13 mouse cellular contexts compared by ENCODE assay signal in the genomic region with DNA sequence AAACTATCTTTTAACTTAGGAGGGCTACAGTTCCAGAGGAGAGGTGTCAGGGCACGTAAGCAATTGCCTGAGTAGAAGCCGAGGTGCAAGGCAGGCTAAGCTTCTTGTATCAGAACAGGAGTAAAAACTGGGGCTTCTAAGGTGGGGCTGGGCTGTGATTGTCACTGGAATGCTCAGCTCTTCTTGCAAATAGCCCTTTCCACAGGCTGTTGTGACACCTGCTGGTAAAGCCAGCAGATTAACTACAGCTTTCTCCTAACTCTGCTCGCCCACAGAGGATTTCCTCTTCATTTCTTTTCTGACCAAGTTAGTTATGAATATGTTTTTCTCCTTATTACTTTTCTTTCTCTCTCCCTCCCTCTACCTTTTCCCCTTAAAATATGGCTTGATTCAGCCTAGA. TPM values are rescaled to one million over a fixed set of nuclear protein-coding genes. Genes with fewer than 3 reads are reported as not detected.
A peak's percentile ranks its signal among the peaks of the same experiment; 100 is the strongest.
DNase-seq lines count a peak whose midpoint lies in the region; TF ChIP-seq lines count a peak whose summit lies in the region.
"Had no signal": no experiment of that assay in that cellular context is flagged by ENCODE, and none has a peak within 500 bp of the region (broad histone marks: within the 10 kb centered on the region; RNA-seq: fewer than 3 reads in every experiment).

No protein-coding gene starts in this region.

- peak; percentile 66 for TF ChIP-seq CTCF in layer of hippocampus, adult 2 months (conservative IDR thresholded peaks at IDR 0.05)

- no peak overlapping the region for H3K27ac ChIP-seq in layer of hippocampus, adult 2 months
- H3K27ac ChIP-seq: forebrain, embryonic 10.5 days; heart, embryonic 10.5 days had no signal

- peak; percentile 2 for DNase-seq in cerebellum, adult 8-10 months
- no peak for DNase-seq in cerebellum, adult 11 months
- DNase-seq in layer of hippocampus, adult 2 months (ENCODE audit: low spot score in 2 of 2) = peak in 1 of 2 experiments; percentile 9
- no peak for DNase-seq in layer of hippocampus, adult 11-12 months (ENCODE audit: low spot score)
- DNase-seq in 416B (ENCODE audit: low read depth) = peak; percentile 32
- DNase-seq in embryo, embryonic 10 days (ENCODE audit: low spot score) = peak; percentile 33
- no peak for DNase-seq in urinary bladder, postnatal 4 days (ENCODE audit: low spot score in 2 of 2)
- no peak for DNase-seq in thymus, postnatal 36 days
- DNase-seq: B cell, adult 2 months; cerebellum, adult 9-10 months; kidney, adult 8-10 months had no signal

- no peak overlapping the region for H3K4me3 ChIP-seq in layer of hippocampus, adult 2 months
- H3K4me3 ChIP-seq: forebrain, embryonic 10.5 days; heart, embryonic 10.5 days had no signal

RNA-seq across cellular contexts. Expression of gene Ly75, which starts 58.8 kb away (rescaled TPM):
- under 1 TPM; 0.88 to 0.95 TPM for total RNA-seq in layer of hippocampus, adult 2 months (2021)

Comparison
In these comparisons a context has a peak if more than half of its experiments do, and no peak if none do; other contexts are left out.
1. DNase-seq: peak in cerebellum, adult 8-10 months (single experiment), 416B (single experiment) and embryo, embryonic 10 days (single experiment); none in cerebellum, adult 11 months (single experiment), layer of hippocampus, adult 11-12 months (single experiment), urinary bladder, postnatal 4 days (0 of 2) and thymus, postnatal 36 days (0 of 2).